Mouse (Mus musculus): Measurements from ENCODE around the gene Hoxc8. TPM values are rescaled to one million over a fixed set of nuclear protein-coding genes. Genes with fewer than 3 reads are reported as not detected.

The Hoxc8 gene
- polyA plus RNA-seq, 1 experiment, result 1.1 TPM

GRCm38 (mm10) chr15:102997431-102997830, 7.0 kb downstream of the Hoxc8 start:
- Histone ChIP-seq H3K36me3 (ENCODE audit: control insufficient read depth, insufficient read depth) (no peaks in the 10 kb centered on the region), H3K79me3 (ENCODE audit: low read depth) (peaks cover 19% of the 10 kb centered on the region), H3K4me3 (ENCODE audit: insufficient read depth, poor library complexity, severe bottlenecking) (peak overlapping the region; percentile 54), H3ac (ENCODE audit: control insufficient read depth, insufficient read length, low read depth) (no peak overlapping the region), H3K79me2 (ENCODE audit: control insufficient read depth, insufficient read depth) (peaks cover 71% of the 10 kb centered on the region), H3K27me3 (ENCODE audit: control insufficient read depth, insufficient read depth, insufficient read length) (no peaks in the 10 kb centered on the region)
- no peak for TF ChIP-seq USF1 (IDR thresholded peaks at IDR 0.05; ENCODE audit: low read depth)
- TF ChIP-seq FOSL1 (IDR thresholded peaks at IDR 0.05; ENCODE audit: insufficient read depth, low read length, poor library complexity, severe bottlenecking), result no peak
- no peak for TF ChIP-seq CEBPB (IDR thresholded peaks at IDR 0.05; ENCODE audit: low read depth)
- no peak for TF ChIP-seq MYOG (IDR thresholded peaks at IDR 0.05; ENCODE audit: control insufficient read depth, extremely low read depth, insufficient read length)
- no peak for TF ChIP-seq MYOD1 (IDR thresholded peaks at IDR 0.05; ENCODE audit: control insufficient read depth, insufficient read length, low read depth)
- TF ChIP-seq CTCF (IDR thresholded peaks at IDR 0.05; ENCODE audit: control insufficient read depth, insufficient read depth, insufficient read length), result no peak
- no peak for TF ChIP-seq MAX (IDR thresholded peaks at IDR 0.05)

GRCm38 (mm10) chr15:102997939-102998355, 7.5 kb downstream of the Hoxc8 start, which contains the start of gene Hoxc6:
Gene Hoxc6, plus strand, starts transcription at chr15:102998257.
- H3K79me3 ChIP-seq (ENCODE audit: low read depth), result peaks cover 19% of the 10 kb centered on the region
- TF ChIP-seq FOSL1 (IDR thresholded peaks at IDR 0.05; ENCODE audit: insufficient read depth, low read length, poor library complexity, severe bottlenecking) (peak; percentile 19), CTCF (IDR thresholded peaks at IDR 0.05; ENCODE audit: control insufficient read depth, insufficient read depth, insufficient read length) (no peak), MYOD1 (IDR thresholded peaks at IDR 0.05; ENCODE audit: control insufficient read depth, insufficient read length, low read depth) (no peak), USF1 (IDR thresholded peaks at IDR 0.05; ENCODE audit: low read depth) (peak; percentile 85), CEBPB (IDR thresholded peaks at IDR 0.05; ENCODE audit: low read depth) (no peak), MAX (IDR thresholded peaks at IDR 0.05) (peak; percentile 54), MYOG (IDR thresholded peaks at IDR 0.05; ENCODE audit: control insufficient read depth, extremely low read depth, insufficient read length) (no peak)
- peaks cover 76% of the 10 kb centered on the region for H3K79me2 ChIP-seq (ENCODE audit: control insufficient read depth, insufficient read depth)
- H3K36me3 ChIP-seq (ENCODE audit: control insufficient read depth, insufficient read depth), result no peaks in the 10 kb centered on the region
- no peaks in the 10 kb centered on the region for H3K27me3 ChIP-seq (ENCODE audit: control insufficient read depth, insufficient read depth, insufficient read length)
- peak within 1 kb of the TSS; percentile 53 for H3ac ChIP-seq (ENCODE audit: control insufficient read depth, insufficient read length, low read depth)
- H3K4me3 ChIP-seq (ENCODE audit: insufficient read depth, poor library complexity, severe bottlenecking), result peak within 1 kb of the TSS; percentile 54

DNA sequence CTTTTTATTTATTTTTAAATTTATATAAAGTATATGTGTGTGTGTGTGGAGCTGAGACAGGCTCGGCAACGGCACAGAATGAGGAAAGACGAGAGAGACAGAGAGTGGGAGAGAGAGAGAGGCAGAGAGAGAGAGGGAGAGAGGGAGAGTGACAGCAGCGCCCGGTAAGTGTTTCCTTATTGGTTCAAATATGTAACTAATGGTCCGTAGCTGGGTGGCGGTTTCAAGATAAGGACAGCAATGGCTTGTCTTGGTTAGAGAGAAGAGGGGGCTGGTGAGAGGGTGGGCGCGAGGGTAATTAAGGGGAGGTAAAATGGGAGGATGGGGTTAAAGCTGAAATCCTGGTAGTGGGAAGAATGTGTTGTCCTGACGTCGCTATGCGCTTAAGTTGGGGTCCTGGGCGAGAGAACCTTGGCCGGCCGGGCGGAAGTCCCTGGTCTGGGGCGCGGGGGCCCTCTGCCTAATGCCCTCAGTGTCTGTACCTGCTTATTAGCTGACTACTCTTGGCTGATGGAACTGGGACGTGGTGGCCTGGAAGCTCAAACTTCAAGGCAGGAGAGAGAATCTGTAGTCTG, 8.3 kb downstream of the Hoxc8 start:
- Histone ChIP-seq H3K4me3 (ENCODE audit: insufficient read depth, poor library complexity, severe bottlenecking) (peak overlapping the region; percentile 54), H3K36me3 (ENCODE audit: control insufficient read depth, insufficient read depth) (no peaks in the 10 kb centered on the region), H3K79me2 (ENCODE audit: control insufficient read depth, insufficient read depth) (peaks cover 84% of the 10 kb centered on the region), H3K79me3 (ENCODE audit: low read depth) (peaks cover 24% of the 10 kb centered on the region), H3ac (ENCODE audit: control insufficient read depth, insufficient read length, low read depth) (peak overlapping the region; percentile 53), H3K27me3 (ENCODE audit: control insufficient read depth, insufficient read depth, insufficient read length) (no peaks in the 10 kb centered on the region)
- TF ChIP-seq MYOD1 (IDR thresholded peaks at IDR 0.05; ENCODE audit: control insufficient read depth, insufficient read length, low read depth) (peak; percentile 13), USF1 (IDR thresholded peaks at IDR 0.05; ENCODE audit: low read depth) (no peak)

GRCm38 (mm10) chr15:102999183-102999831, 8.9 kb downstream of the Hoxc8 start:
- peaks cover 30% of the 10 kb centered on the region for H3K79me3 ChIP-seq (ENCODE audit: low read depth)
- peak overlapping the region; percentile 53 for H3ac ChIP-seq (ENCODE audit: control insufficient read depth, insufficient read length, low read depth)
- TF ChIP-seq MAX (IDR thresholded peaks at IDR 0.05) (peak; percentile 17), USF1 (IDR thresholded peaks at IDR 0.05; ENCODE audit: low read depth) (no peak)
- H3K4me3 ChIP-seq (ENCODE audit: insufficient read depth, poor library complexity, severe bottlenecking), result peak overlapping the region; percentile 54
- peaks cover 90% of the 10 kb centered on the region for H3K79me2 ChIP-seq (ENCODE audit: control insufficient read depth, insufficient read depth)
- H3K27me3 ChIP-seq (ENCODE audit: control insufficient read depth, insufficient read depth, insufficient read length), result no peaks in the 10 kb centered on the region
- H3K36me3 ChIP-seq (ENCODE audit: control insufficient read depth, insufficient read depth), result no peaks in the 10 kb centered on the region

DNA sequence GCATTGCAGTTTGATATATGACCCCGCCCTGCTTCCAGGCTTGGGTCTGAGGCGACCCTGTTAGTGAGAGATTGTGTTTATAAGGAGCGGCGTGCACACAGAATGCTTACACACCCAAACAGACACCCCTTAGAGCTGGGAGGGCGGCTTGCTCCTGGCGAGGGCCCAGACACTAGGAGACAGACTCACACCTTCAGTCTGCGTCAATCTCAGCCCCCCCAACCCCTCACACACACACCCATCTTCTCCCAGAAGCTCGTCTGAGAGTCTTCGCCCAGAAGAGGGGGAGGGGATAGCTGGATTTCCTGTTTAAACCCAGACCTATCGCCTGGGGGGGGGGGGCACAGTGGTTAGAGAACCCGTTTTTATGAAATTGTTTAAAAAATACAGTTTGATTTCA, 9.5 kb downstream of the Hoxc8 start:
- no peaks in the 10 kb centered on the region for H3K27me3 ChIP-seq (ENCODE audit: control insufficient read depth, insufficient read depth, insufficient read length)

GRCm38 (mm10) chr15:103000501-103000901, 10.1 kb downstream of the Hoxc8 start:
- TF ChIP-seq CTCF (IDR thresholded peaks at IDR 0.05; ENCODE audit: control insufficient read depth, insufficient read depth, insufficient read length), result no peak
- TF ChIP-seq MAX (IDR thresholded peaks at IDR 0.05), result no peak
- TF ChIP-seq MYOD1 (IDR thresholded peaks at IDR 0.05; ENCODE audit: control insufficient read depth, insufficient read length, low read depth), result no peak
- no peak for TF ChIP-seq CEBPB (IDR thresholded peaks at IDR 0.05; ENCODE audit: low read depth)
- no peak for TF ChIP-seq FOSL1 (IDR thresholded peaks at IDR 0.05; ENCODE audit: insufficient read depth, low read length, poor library complexity, severe bottlenecking)
- no peak for TF ChIP-seq USF1 (IDR thresholded peaks at IDR 0.05; ENCODE audit: low read depth)
- TF ChIP-seq MYOG (IDR thresholded peaks at IDR 0.05; ENCODE audit: control insufficient read depth, extremely low read depth, insufficient read length), result no peak
- no peaks in the 10 kb centered on the region for H3K36me3 ChIP-seq (ENCODE audit: control insufficient read depth, insufficient read depth)
- H3ac ChIP-seq (ENCODE audit: control insufficient read depth, insufficient read length, low read depth), result peak overlapping the region; percentile 96
- no peaks in the 10 kb centered on the region for H3K27me3 ChIP-seq (ENCODE audit: control insufficient read depth, insufficient read depth, insufficient read length)
- peaks cover 39% of the 10 kb centered on the region for H3K79me3 ChIP-seq (ENCODE audit: low read depth)
- H3K4me3 ChIP-seq (ENCODE audit: insufficient read depth, poor library complexity, severe bottlenecking), result peak overlapping the region; percentile 54
- peaks cover 92% of the 10 kb centered on the region for H3K79me2 ChIP-seq (ENCODE audit: control insufficient read depth, insufficient read depth)

More for the DNA sequence above, 9.5 kb downstream of the Hoxc8 start:
- Histone ChIP-seq H3K79me2 (ENCODE audit: control insufficient read depth, insufficient read depth) (peaks cover 90% of the 10 kb centered on the region), H3ac (ENCODE audit: control insufficient read depth, insufficient read length, low read depth) (peak overlapping the region; percentile 32), H3K36me3 (ENCODE audit: control insufficient read depth, insufficient read depth) (no peaks in the 10 kb centered on the region), H3K79me3 (ENCODE audit: low read depth) (peaks cover 35% of the 10 kb centered on the region), H3K4me3 (ENCODE audit: insufficient read depth, poor library complexity, severe bottlenecking) (peak overlapping the region; percentile 54)
- TF ChIP-seq USF1 (IDR thresholded peaks at IDR 0.05; ENCODE audit: low read depth), result no peak
- no peak for TF ChIP-seq MAX (IDR thresholded peaks at IDR 0.05)
- TF ChIP-seq CTCF (IDR thresholded peaks at IDR 0.05; ENCODE audit: control insufficient read depth, insufficient read depth, insufficient read length), result no peak
- no peak for TF ChIP-seq CEBPB (IDR thresholded peaks at IDR 0.05; ENCODE audit: low read depth)
- TF ChIP-seq MYOG (IDR thresholded peaks at IDR 0.05; ENCODE audit: control insufficient read depth, extremely low read depth, insufficient read length), result no peak
- no peak for TF ChIP-seq MYOD1 (IDR thresholded peaks at IDR 0.05; ENCODE audit: control insufficient read depth, insufficient read length, low read depth)
- TF ChIP-seq FOSL1 (IDR thresholded peaks at IDR 0.05; ENCODE audit: insufficient read depth, low read length, poor library complexity, severe bottlenecking), result no peak
